Mouse (Mus musculus): ENCODE measurements around the gene Hivep3. TPM values are rescaled to one million over a fixed set of nuclear protein-coding genes. Genes with fewer than 3 reads are reported as not detected.

Gene Hivep3
- polyA plus RNA-seq, 1 experiment = 1.7 TPM

- Histone ChIP-seq H3K27me3 (ENCODE audit: control insufficient read depth, insufficient read depth, low read length) (no peaks in the 10 kb centered on the region), H3K27ac (ENCODE audit: control insufficient read depth, insufficient read depth, low read depth, low read length) (no peak overlapping the region), H3K4me1 (ENCODE audit: control insufficient read depth, insufficient read depth, low read length) (peaks cover 7% of the 10 kb centered on the region), H3K4me3 (ENCODE audit: control insufficient read depth, low read depth, low read length) (no peak overlapping the region), H3K36me3 (ENCODE audit: control insufficient read depth, insufficient read depth, low read length) (no peaks in the 10 kb centered on the region)
- TF ChIP-seq POLR2A (IDR thresholded peaks at IDR 0.05; ENCODE audit: control insufficient read depth, low read depth, low read length) (no peak), CTCF (IDR thresholded peaks at IDR 0.05; ENCODE audit: control insufficient read depth, insufficient read depth, insufficient replicate concordance, low read depth, low read length) (no peak)
Measured at GRCm38 (mm10) chr4:119816620-119817356, 83.2 kb downstream of the Hivep3 start.

DNA sequence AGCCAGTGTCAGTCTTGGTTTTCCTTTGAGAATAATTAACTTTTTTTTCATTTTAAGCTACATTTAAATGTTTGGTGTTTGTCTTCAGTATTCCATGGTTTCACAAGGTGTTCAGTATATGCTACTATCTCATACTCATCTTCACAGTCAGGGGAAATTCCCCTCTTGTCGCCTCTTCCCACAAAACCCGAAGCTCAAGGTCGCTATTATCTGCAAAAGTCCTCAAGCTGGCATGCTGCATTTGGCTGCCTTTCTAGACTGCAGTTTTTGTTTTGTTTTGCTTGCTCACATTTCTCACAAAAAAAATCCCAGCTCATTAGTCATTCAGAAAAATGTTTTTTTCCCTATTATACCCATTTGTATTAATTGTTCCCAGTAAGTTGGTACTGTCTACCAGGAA lies 92.4 kb downstream of the Hivep3 start:
- no peak overlapping the region for H3K27ac ChIP-seq (ENCODE audit: control insufficient read depth, insufficient read depth, low read depth, low read length)
- H3K36me3 ChIP-seq (ENCODE audit: control insufficient read depth, insufficient read depth, low read length) = no peaks in the 10 kb centered on the region
- no peaks in the 10 kb centered on the region for H3K4me1 ChIP-seq (ENCODE audit: control insufficient read depth, insufficient read depth, low read length)
- no peaks in the 10 kb centered on the region for H3K27me3 ChIP-seq (ENCODE audit: control insufficient read depth, insufficient read depth, low read length)
- TF ChIP-seq POLR2A (IDR thresholded peaks at IDR 0.05; ENCODE audit: control insufficient read depth, low read depth, low read length) (no peak), CTCF (IDR thresholded peaks at IDR 0.05; ENCODE audit: control insufficient read depth, insufficient read depth, insufficient replicate concordance, low read depth, low read length) (no peak)
- H3K4me3 ChIP-seq (ENCODE audit: control insufficient read depth, low read depth, low read length) = no peak overlapping the region

GRCm38 (mm10) chr4:119828386-119828785 lies 94.8 kb downstream of the Hivep3 start:
- H3K36me3 ChIP-seq (ENCODE audit: control insufficient read depth, insufficient read depth, low read length) = no peaks in the 10 kb centered on the region
- H3K27me3 ChIP-seq (ENCODE audit: control insufficient read depth, insufficient read depth, low read length) = no peaks in the 10 kb centered on the region
- no peaks in the 10 kb centered on the region for H3K4me1 ChIP-seq (ENCODE audit: control insufficient read depth, insufficient read depth, low read length)
- H3K27ac ChIP-seq (ENCODE audit: control insufficient read depth, insufficient read depth, low read depth, low read length) = no peak overlapping the region
- no peak overlapping the region for H3K4me3 ChIP-seq (ENCODE audit: control insufficient read depth, low read depth, low read length)
- no peak for TF ChIP-seq CTCF (IDR thresholded peaks at IDR 0.05; ENCODE audit: control insufficient read depth, insufficient read depth, insufficient replicate concordance, low read depth, low read length)
- no peak for TF ChIP-seq POLR2A (IDR thresholded peaks at IDR 0.05; ENCODE audit: control insufficient read depth, low read depth, low read length)

- no peak overlapping the region for H3K27ac ChIP-seq (ENCODE audit: control insufficient read depth, insufficient read depth, low read depth, low read length)
Measured at GRCm38 (mm10) chr4:119828996-119829395, 95.4 kb downstream of the Hivep3 start.

GRCm38 (mm10) chr4:119833333-119833732 lies 99.7 kb downstream of the Hivep3 start:
- H3K27ac ChIP-seq (ENCODE audit: control insufficient read depth, insufficient read depth, low read depth, low read length) = no peak overlapping the region
- TF ChIP-seq CTCF (IDR thresholded peaks at IDR 0.05; ENCODE audit: control insufficient read depth, insufficient read depth, insufficient replicate concordance, low read depth, low read length) (no peak), POLR2A (IDR thresholded peaks at IDR 0.05; ENCODE audit: control insufficient read depth, low read depth, low read length) (no peak)
- H3K4me3 ChIP-seq (ENCODE audit: control insufficient read depth, low read depth, low read length) = no peak overlapping the region
- no peaks in the 10 kb centered on the region for H3K36me3 ChIP-seq (ENCODE audit: control insufficient read depth, insufficient read depth, low read length)
- no peaks in the 10 kb centered on the region for H3K27me3 ChIP-seq (ENCODE audit: control insufficient read depth, insufficient read depth, low read length)
- peaks cover 7% of the 10 kb centered on the region; the same call in 1 of the 2 replicates for H3K4me1 ChIP-seq (ENCODE audit: control insufficient read depth, insufficient read depth, low read length)

More at GRCm38 (mm10) chr4:119828996-119829395, 95.4 kb downstream of the Hivep3 start:
- H3K4me3 ChIP-seq (ENCODE audit: control insufficient read depth, low read depth, low read length) = no peak overlapping the region
- no peaks in the 10 kb centered on the region for H3K27me3 ChIP-seq (ENCODE audit: control insufficient read depth, insufficient read depth, low read length)
- H3K36me3 ChIP-seq (ENCODE audit: control insufficient read depth, insufficient read depth, low read length) = no peaks in the 10 kb centered on the region
- TF ChIP-seq POLR2A (IDR thresholded peaks at IDR 0.05; ENCODE audit: control insufficient read depth, low read depth, low read length) (no peak), CTCF (IDR thresholded peaks at IDR 0.05; ENCODE audit: control insufficient read depth, insufficient read depth, insufficient replicate concordance, low read depth, low read length) (no peak)
- no peaks in the 10 kb centered on the region for H3K4me1 ChIP-seq (ENCODE audit: control insufficient read depth, insufficient read depth, low read length)

DNA sequence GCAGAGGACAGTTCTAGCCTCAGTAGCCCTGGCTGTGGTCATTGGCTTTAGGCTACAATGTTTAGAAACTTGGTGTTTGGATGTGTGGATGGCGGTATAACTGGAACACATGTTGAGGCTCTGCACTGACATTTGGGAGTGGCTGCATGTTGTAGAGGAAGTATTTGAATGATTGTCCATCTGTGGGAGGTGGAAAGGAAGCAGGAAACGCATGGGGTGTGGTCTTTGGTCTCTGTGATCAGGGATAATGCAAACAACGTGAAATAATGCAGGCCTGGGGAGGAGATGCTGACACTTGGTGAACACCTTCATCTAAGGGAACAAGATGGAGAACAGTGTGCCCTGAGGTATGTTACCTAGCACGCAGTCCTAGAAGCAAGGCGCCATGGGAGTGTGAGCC lies 100.3 kb downstream of the Hivep3 start:
- no peak for TF ChIP-seq POLR2A (IDR thresholded peaks at IDR 0.05; ENCODE audit: control insufficient read depth, low read depth, low read length)
- TF ChIP-seq CTCF (IDR thresholded peaks at IDR 0.05; ENCODE audit: control insufficient read depth, insufficient read depth, insufficient replicate concordance, low read depth, low read length) = no peak
- no peaks in the 10 kb centered on the region for H3K27me3 ChIP-seq (ENCODE audit: control insufficient read depth, insufficient read depth, low read length)

GRCm38 (mm10) chr4:119836181-119836580 lies 102.6 kb downstream of the Hivep3 start:
- Histone ChIP-seq H3K27me3 (ENCODE audit: control insufficient read depth, insufficient read depth, low read length) (no peaks in the 10 kb centered on the region), H3K4me3 (ENCODE audit: control insufficient read depth, low read depth, low read length) (no peak overlapping the region), H3K36me3 (ENCODE audit: control insufficient read depth, insufficient read depth, low read length) (no peaks in the 10 kb centered on the region), H3K27ac (ENCODE audit: control insufficient read depth, insufficient read depth, low read depth, low read length) (no peak overlapping the region), H3K4me1 (ENCODE audit: control insufficient read depth, insufficient read depth, low read length) (peaks cover 7% of the 10 kb centered on the region; the same call in 1 of the 2 replicates)
- TF ChIP-seq CTCF (IDR thresholded peaks at IDR 0.05; ENCODE audit: control insufficient read depth, insufficient read depth, insufficient replicate concordance, low read depth, low read length) (no peak), POLR2A (IDR thresholded peaks at IDR 0.05; ENCODE audit: control insufficient read depth, low read depth, low read length) (no peak)

More for the DNA sequence above, 100.3 kb downstream of the Hivep3 start:
- Histone ChIP-seq H3K4me1 (ENCODE audit: control insufficient read depth, insufficient read depth, low read length) (peaks cover 7% of the 10 kb centered on the region; the same call in 1 of the 2 replicates), H3K36me3 (ENCODE audit: control insufficient read depth, insufficient read depth, low read length) (no peaks in the 10 kb centered on the region), H3K4me3 (ENCODE audit: control insufficient read depth, low read depth, low read length) (no peak overlapping the region), H3K27ac (ENCODE audit: control insufficient read depth, insufficient read depth, low read depth, low read length) (no peak overlapping the region)
